Mouse (Mus musculus): ENCODE data around the gene Ppfia1.

Ppfia1 gene

DNA sequence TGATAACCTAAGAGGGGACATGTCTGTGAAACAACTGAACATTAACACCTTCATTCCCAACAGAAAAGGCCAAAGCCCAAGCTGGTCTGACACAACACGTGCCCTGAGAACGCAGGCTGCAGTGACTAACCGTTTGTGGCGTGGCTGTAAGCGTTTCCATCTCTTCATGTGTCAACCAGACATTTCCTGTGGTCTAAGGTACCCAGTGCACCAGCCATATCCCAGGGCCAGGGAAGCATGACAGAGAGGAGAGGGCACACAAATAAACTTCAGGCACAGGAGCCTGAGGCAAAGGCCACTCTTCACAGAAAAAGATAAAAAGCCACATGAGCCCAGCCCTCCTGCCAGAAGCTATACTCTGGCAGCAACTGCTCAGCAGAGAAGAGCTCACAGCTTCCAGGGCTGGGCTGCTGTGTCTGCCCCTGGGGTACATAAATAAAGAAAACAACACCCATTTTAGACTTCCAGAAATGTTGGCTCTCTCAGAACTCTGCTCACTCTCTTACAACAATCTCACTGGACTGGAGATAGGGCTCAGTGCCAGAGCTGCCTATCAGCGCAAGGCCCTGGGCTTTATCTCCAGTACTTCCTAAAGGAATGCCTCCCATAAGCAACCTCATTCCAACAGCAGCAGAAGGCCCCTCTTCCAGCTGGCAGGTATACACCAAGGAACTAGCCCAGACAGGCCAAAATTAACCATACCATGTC lies 64.3 kb downstream of the Ppfia1 start:
- Histone ChIP-seq H3K36me3 (ENCODE audit: control insufficient read depth, insufficient read depth, low read length, poor library complexity, severe bottlenecking) (peaks cover 10% of the 10 kb centered on the region; the same call in 1 of the 2 replicates), H3K27me3 (ENCODE audit: control insufficient read depth, insufficient read depth, low read length, poor library complexity, severe bottlenecking) (no peaks in the 10 kb centered on the region)
- no peak for DNase-seq (ENCODE audit: low read depth, low spot score)

DNA sequence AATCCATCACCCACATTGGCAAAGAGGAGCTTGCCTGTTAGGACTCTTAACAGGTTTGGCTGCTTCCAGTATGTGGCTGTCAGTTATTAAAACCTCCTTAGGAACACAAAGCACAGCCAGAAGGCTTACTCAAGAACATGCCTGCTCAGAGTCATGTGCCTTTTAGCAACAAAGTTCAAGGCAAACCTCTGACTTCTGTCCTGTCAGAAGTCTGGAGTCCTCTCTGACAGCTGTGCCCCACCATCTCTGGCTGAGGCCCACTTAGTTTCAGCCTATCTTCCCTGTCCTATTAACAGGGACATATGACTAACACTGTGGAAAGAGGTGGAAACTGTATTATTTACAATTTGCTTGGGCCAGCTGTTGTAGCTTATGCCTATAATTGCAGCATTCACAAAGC lies 73.2 kb downstream of the Ppfia1 start:
- no peak for DNase-seq (ENCODE audit: low read depth, low spot score)
- Histone ChIP-seq H3K27me3 (ENCODE audit: control insufficient read depth, insufficient read depth, low read length, poor library complexity, severe bottlenecking) (no peaks in the 10 kb centered on the region; the same call in 1 of the 2 replicates), H3K36me3 (ENCODE audit: control insufficient read depth, insufficient read depth, low read length, poor library complexity, severe bottlenecking) (peaks cover 20% of the 10 kb centered on the region)

DNA sequence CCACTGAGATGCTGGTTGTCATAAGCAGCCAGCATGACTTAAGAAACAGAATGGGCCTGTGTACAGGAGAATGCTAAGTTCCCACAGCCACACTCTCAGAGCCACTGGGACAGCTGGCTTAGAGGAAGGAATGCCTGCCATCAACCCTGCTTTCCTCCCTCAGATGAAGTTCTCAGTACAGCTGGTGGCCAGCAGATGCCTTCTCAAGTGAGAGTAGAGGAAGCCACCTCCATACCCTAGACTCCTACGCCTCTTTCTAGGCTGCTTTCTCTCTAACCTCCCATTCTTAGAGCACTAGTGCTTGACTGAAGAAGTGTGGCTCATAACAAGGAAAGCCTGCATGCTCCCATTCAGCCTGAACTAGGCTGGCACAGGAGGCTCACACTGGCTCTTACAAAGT lies 74.0 kb downstream of the Ppfia1 start:
- H3K27me3 ChIP-seq (ENCODE audit: control insufficient read depth, insufficient read depth, low read length, poor library complexity, severe bottlenecking) = no peaks in the 10 kb centered on the region; the same call in 1 of the 2 replicates
- peaks cover 19% of the 10 kb centered on the region for H3K36me3 ChIP-seq (ENCODE audit: control insufficient read depth, insufficient read depth, low read length, poor library complexity, severe bottlenecking)
- DNase-seq (ENCODE audit: low read depth, low spot score) = no peak

DNA sequence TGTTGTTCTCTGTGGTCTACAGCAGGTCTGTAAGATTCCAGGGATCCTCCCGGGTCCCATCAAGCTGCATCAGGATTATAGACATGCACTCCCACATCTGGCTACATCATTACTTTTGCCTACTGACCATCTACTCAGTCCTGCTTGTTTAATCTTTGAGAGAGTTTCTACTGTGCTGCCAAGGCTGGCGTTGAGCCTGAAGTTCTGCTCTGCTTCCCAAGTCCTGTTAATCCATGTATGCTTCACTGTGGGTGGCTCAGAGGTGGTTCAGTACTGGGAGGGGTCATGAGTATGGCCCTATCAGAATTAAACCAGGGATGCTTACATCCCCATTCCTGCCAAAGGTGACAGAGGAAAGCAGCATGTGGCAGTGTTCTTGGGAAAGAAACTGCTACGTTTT lies 77.8 kb downstream of the Ppfia1 start:
- DNase-seq (ENCODE audit: low read depth, low spot score) = no peak
- H3K36me3 ChIP-seq (ENCODE audit: control insufficient read depth, insufficient read depth, low read length, poor library complexity, severe bottlenecking) = peaks cover 7% of the 10 kb centered on the region
- no peaks in the 10 kb centered on the region; the same call in 1 of the 2 replicates for H3K27me3 ChIP-seq (ENCODE audit: control insufficient read depth, insufficient read depth, low read length, poor library complexity, severe bottlenecking)

DNA sequence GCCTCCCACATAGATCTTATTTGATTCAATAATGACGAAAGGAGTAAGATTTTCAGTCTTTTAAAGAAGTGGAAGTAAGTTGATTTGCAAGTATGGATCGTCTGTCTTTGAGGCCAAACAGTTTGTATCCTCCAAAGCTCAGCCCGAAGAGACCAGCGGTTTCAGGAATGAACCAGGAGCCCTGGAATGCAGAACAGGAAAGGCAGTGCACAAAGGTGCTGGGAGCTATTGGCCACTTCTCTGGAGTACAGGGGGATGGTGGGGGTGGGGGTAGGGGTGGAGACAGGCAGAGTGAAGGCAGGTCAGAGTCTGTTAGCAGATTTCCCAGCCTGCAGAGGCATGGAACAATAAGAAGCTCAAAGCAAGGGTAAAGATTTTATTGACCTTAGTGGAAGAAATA lies 80.0 kb downstream of the Ppfia1 start:
- peaks cover 2% of the 10 kb centered on the region; the same call in 1 of the 2 replicates for H3K36me3 ChIP-seq (ENCODE audit: control insufficient read depth, insufficient read depth, low read length, poor library complexity, severe bottlenecking)
- DNase-seq (ENCODE audit: low read depth, low spot score) = no peak
- H3K27me3 ChIP-seq (ENCODE audit: control insufficient read depth, insufficient read depth, low read length, poor library complexity, severe bottlenecking) = no peaks in the 10 kb centered on the region

DNA sequence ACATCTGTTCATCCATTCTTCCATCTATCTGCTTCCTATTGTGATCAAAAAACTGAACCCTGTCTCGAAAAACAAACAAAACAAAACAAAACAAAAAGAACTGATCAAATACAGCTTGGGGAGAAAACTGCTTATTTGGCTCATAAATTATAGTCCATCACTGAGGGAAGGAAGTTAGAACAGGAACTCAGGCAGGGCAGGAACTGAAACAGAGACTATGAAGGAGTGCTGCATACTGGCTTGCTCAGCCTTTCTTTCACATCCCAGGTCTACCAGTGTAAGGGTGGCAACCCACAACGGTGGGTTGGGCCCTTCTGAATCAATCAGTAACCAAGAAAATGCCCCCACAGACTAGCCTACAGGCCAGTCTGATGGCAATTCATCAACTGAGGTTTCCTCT lies 82.4 kb downstream of the Ppfia1 start:
- Histone ChIP-seq H3K36me3 (ENCODE audit: control insufficient read depth, insufficient read depth, low read length, poor library complexity, severe bottlenecking) (no peaks in the 10 kb centered on the region), H3K27me3 (ENCODE audit: control insufficient read depth, insufficient read depth, low read length, poor library complexity, severe bottlenecking) (no peaks in the 10 kb centered on the region)
- no peak for DNase-seq (ENCODE audit: low read depth, low spot score)

DNA sequence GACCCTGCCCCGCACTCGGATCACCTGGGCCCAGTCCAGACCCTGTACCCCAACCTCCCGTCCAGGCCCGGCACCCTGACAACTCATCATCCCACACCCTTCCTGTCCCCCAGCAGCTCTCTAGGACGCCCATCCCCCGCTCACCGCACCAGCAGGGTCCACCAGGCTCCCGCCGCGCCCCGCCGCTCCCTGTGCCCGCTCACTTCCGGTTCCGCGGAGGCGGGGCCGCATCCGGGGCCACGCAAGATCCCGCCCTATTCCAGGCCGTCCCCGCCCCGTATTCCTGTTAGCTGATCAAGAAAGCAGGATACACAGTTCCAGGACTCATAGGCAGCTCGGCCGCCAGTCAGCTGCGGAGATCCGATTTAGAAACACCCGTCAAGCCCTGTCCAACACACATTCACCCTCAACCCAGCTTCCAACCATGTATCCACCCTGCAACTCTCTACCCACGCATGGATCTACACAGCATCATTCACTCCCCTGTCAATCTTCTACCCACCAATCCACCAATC lies 82.9 kb downstream of the Ppfia1 start, which contains the start of gene Cttn:
Gene Cttn (minus strand): TSS at position 465 of the 515 bp plus-strand sequence.
- H3K27me3 ChIP-seq (ENCODE audit: control insufficient read depth, insufficient read depth, low read length, poor library complexity, severe bottlenecking) = no peaks in the 10 kb centered on the region
- no peaks in the 10 kb centered on the region for H3K36me3 ChIP-seq (ENCODE audit: control insufficient read depth, insufficient read depth, low read length, poor library complexity, severe bottlenecking)
- no peak for DNase-seq (ENCODE audit: low read depth, low spot score)

DNA sequence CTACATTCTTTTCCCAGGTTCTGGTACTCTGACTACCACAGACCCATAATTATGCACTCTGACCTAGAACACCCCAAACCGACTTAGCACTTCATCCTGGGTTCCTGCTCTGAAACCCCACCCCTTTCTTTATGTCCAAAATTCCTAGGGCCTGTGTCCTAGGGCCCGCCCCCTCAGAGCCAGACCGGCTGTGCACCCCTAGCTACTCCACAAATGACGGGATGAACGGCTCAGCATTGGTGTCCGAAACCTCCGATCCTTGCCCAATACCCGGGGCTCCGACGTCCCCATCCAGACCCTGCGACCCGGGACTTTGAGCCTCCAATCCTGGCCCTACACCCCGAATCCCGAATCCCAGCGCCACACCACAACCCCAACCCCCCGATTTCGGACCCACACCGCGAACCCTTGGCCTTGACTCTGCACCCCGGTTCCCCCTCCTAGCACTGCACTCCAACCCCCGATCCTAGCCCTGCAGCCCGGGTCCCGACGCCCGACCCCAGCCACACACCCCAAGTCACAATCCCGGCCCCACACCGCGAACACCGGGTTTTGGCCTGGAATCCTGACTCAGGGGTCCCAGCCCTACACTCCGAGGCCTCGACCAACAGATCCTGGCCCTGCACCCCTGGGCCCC lies 83.5 kb downstream of the Ppfia1 start:
- no peak for DNase-seq (ENCODE audit: low read depth, low spot score)
- no peaks in the 10 kb centered on the region for H3K27me3 ChIP-seq (ENCODE audit: control insufficient read depth, insufficient read depth, low read length, poor library complexity, severe bottlenecking)
- no peaks in the 10 kb centered on the region for H3K36me3 ChIP-seq (ENCODE audit: control insufficient read depth, insufficient read depth, low read length, poor library complexity, severe bottlenecking)

DNA sequence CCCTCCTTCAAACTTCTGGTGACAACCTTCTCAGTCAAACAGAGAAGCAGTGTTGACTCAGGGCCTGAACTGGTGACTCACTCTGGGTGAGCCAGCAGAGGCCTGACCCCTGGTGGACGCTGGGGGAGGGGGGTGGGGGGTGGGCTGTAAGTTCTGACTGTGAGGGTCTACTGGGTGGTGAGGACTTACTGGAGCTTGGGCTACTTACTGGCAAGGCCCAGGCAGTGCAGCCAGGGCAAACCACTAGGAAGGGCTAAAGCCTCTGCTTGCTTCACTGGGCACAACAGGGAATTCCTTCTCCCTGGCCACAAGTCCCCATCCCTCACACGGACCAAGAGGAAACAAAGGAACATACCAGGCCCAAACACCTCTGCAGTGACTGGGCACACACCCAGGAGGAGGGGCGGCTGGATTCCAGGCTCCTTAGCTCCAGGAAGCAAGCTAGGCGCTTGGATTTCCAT lies 84.3 kb downstream of the Ppfia1 start:
- no peaks in the 10 kb centered on the region for H3K27me3 ChIP-seq (ENCODE audit: control insufficient read depth, insufficient read depth, low read length, poor library complexity, severe bottlenecking)
- H3K36me3 ChIP-seq (ENCODE audit: control insufficient read depth, insufficient read depth, low read length, poor library complexity, severe bottlenecking) = no peaks in the 10 kb centered on the region
- DNase-seq (ENCODE audit: low read depth, low spot score) = no peak

DNA sequence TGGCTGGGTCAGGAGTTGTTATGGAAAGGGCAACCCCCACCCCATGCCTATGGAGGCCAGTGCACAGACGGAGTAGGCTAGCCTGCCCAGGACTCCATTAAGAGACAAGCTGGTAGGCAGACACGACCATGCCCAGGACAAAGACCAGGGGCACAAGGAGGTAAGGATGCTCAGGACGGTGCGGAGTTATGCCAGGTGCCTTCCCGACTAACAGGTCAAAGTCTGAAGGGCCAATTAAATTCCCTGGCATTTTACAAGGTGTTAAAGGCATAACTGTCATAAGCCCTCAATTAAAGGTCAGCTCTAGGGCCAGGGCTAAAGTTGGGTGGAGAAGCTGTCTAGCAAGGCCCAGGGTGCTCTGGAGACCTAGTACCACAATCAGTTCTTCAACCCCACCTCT lies 84.8 kb downstream of the Ppfia1 start:
- no peak for DNase-seq (ENCODE audit: low read depth, low spot score)
- no peaks in the 10 kb centered on the region for H3K36me3 ChIP-seq (ENCODE audit: control insufficient read depth, insufficient read depth, low read length, poor library complexity, severe bottlenecking)

DNA sequence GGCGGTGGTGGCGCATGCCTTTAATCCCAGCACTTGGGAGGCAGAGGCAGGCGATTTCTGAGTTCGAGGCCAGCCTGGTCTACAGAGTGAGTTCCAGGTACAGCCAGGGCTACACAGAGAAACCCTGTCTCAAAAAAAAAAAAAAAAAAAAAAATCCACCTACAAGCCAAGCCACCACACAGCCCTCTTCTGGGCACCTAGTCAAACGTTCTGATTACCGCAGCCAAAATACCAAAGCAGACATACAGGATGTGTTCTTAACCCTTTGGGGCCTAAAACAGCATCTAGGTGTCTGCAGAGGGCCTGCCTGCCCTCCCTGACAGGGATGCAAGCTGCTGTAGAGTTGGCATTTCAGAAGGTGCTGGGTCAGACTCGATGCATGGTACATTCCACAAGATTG lies 91.0 kb downstream of the Ppfia1 start:
- DNase-seq (ENCODE audit: low read depth, low spot score) = no peak
- H3K27me3 ChIP-seq (ENCODE audit: control insufficient read depth, insufficient read depth, low read length, poor library complexity, severe bottlenecking) = no peaks in the 10 kb centered on the region
- H3K36me3 ChIP-seq (ENCODE audit: control insufficient read depth, insufficient read depth, low read length, poor library complexity, severe bottlenecking) = no peaks in the 10 kb centered on the region

More for the DNA sequence above, 84.8 kb downstream of the Ppfia1 start:
- H3K27me3 ChIP-seq (ENCODE audit: control insufficient read depth, insufficient read depth, low read length, poor library complexity, severe bottlenecking) = no peaks in the 10 kb centered on the region

DNA sequence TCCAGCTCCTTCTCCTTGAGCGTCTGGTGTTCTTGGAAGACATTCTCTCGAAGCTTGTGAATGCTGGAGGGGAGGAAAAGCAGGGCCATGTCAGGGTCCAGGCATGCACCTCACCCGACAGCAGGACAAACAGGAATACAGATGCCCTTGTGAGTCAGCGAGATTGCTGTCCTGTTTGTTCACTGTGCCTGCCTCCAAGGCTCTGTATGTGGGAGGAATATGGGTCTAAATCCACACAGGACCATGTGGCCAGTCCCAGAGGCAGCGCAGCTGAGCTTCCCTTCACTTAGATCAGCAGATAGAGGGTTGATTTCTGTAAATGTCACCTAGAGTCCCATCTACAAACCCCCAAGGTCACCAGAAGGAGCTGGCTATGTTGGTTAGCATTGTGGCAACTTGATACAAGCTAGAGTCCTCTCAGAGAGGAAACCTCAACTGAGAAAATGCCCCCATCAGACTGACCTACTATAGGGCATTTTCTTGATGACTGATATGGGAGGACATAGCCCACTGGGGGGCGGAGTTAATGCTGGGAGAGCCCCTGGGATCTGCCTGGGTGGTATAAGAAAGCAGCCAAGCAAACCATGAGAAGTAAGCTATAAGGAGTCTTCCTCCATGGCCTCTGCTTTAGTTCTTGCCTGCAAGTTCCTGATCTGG lies 92.2 kb downstream of the Ppfia1 start:
- Histone ChIP-seq H3K36me3 (ENCODE audit: control insufficient read depth, insufficient read depth, low read length, poor library complexity, severe bottlenecking) (no peaks in the 10 kb centered on the region), H3K27me3 (ENCODE audit: control insufficient read depth, insufficient read depth, low read length, poor library complexity, severe bottlenecking) (no peaks in the 10 kb centered on the region)

DNA sequence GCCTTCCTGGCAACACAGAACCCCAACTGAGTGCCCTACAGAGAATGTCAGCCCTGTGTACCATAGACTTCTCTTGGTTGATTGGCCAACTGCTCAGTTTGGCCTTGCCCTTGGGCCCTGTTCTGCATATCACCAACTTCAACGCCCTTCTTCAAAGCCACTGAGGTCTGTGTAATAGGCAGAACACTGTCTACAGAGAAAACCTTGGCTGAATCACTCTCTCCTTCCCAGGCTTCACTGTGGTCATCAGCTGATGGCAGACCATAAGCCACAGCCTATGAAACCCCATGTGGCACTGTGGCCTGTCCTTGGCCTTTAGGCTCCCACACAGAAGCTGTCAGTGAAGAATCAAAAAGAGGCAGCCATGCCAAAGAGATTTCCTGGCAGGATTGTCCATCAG lies 94.6 kb downstream of the Ppfia1 start:
- no peak for DNase-seq (ENCODE audit: low read depth, low spot score)
- Histone ChIP-seq H3K36me3 (ENCODE audit: control insufficient read depth, insufficient read depth, low read length, poor library complexity, severe bottlenecking) (no peaks in the 10 kb centered on the region), H3K27me3 (ENCODE audit: control insufficient read depth, insufficient read depth, low read length, poor library complexity, severe bottlenecking) (no peaks in the 10 kb centered on the region; the same call in 1 of the 2 replicates)

More for the DNA sequence above, 92.2 kb downstream of the Ppfia1 start:
- no peak for DNase-seq (ENCODE audit: low read depth, low spot score)

DNA sequence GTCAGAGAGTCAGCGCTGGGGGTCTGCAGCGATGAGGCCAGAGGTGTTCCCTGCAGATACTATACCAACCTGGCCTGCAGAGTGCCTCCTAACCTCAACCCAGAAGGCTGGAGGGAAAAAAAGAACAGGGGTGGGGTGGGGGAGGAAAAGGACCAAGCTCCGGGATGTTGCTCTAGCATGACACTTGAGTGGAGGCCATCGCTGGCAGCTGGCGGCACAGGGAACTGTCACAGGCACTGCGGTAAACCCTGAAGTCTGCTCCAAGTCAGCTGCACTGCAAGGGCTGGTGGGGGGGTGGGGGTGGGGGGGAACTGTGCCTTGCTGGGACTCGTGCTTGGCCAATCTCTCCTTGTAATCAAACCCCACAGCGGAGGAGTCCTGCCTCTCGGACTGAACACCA lies 102.9 kb downstream of the Ppfia1 start:
- H3K27me3 ChIP-seq (ENCODE audit: control insufficient read depth, insufficient read depth, low read length, poor library complexity, severe bottlenecking) = no peaks in the 10 kb centered on the region; the same call in 1 of the 2 replicates
- DNase-seq (ENCODE audit: low read depth, low spot score) = no peak
- H3K36me3 ChIP-seq (ENCODE audit: control insufficient read depth, insufficient read depth, low read length, poor library complexity, severe bottlenecking) = no peaks in the 10 kb centered on the region
